Mouse (Mus musculus): ENCODE data around the gene Wdr74. TPM values are rescaled to one million over a fixed set of nuclear protein-coding genes. Genes with fewer than 3 reads are reported as not detected.
A peak's percentile ranks its signal among the peaks of the same experiment; 100 is the strongest.
"Not testable (repeated sequence)": the region's sequence is repeated elsewhere in the genome, so short reads cannot be mapped to it uniquely, and the experiment has no call there.

Wdr74 gene
- polyA plus RNA-seq, 1 experiment from 2014 or later = 83.5 TPM

DNA sequence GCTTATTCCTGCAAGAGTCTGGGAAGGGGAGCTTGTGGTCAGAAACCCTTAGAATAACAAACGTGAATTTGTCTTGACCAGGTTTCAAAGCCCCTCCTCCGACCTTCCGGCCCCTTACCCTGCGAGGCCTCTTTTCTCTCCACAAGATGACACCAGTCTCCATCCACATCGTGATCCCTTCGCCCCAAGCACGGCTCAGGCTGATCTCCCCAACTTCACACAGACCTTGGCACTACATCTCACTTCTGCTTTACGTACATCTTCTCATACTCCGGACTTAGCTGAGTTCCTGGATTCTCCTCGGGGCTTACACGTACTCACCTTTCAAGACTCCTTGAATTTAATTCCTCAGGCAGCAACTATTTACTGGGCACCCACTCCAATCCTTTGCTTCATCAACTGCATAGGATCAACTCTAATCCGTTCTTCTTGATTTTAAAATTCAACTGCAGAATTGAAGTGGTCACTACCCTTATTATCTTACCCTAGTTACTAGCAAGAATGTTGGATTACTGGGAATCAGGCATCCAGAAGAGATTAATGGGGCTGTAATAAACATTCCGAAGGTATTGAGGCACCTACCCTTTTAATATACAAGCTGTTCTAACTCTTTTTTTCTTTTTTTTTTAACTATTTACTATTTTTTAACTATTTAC lies 21.5 kb upstream of the Wdr74 start:
- H3K27ac ChIP-seq (ENCODE audit: low read length) = peak overlapping the region; percentile 94
- 0 out of 2 replicates have a peak, but pooled peaks have one; percentile 0 for ATAC-seq (ENCODE audit: insufficient read depth, low FRiP score)
- peak overlapping the region; percentile 76 for H3K4me2 ChIP-seq (ENCODE audit: low read depth, low read length)
- H3K9me3 ChIP-seq (replicated peaks; ENCODE audit: control insufficient read depth, low read length) = no peaks in the 10 kb centered on the region
- peaks cover 26% of the 10 kb centered on the region for H3K4me1 ChIP-seq (ENCODE audit: control insufficient read depth, insufficient read depth, low read length)
- WGBS = 7% methylated on average over 13 of the region's 13 CpGs
- no peaks in the 10 kb centered on the region for H3K27me3 ChIP-seq (ENCODE audit: control insufficient read depth, insufficient read depth, low read length)
- peak overlapping the region; percentile 91 for H3K9ac ChIP-seq (ENCODE audit: low read length)
- peak overlapping the region; percentile 85 for H3K4me3 ChIP-seq (replicated peaks; ENCODE audit: low read length)
- peaks cover 8% of the 10 kb centered on the region; the same call in 1 of the 2 replicates for H3K36me3 ChIP-seq (ENCODE audit: control insufficient read depth, insufficient read depth, low read length)

DNA sequence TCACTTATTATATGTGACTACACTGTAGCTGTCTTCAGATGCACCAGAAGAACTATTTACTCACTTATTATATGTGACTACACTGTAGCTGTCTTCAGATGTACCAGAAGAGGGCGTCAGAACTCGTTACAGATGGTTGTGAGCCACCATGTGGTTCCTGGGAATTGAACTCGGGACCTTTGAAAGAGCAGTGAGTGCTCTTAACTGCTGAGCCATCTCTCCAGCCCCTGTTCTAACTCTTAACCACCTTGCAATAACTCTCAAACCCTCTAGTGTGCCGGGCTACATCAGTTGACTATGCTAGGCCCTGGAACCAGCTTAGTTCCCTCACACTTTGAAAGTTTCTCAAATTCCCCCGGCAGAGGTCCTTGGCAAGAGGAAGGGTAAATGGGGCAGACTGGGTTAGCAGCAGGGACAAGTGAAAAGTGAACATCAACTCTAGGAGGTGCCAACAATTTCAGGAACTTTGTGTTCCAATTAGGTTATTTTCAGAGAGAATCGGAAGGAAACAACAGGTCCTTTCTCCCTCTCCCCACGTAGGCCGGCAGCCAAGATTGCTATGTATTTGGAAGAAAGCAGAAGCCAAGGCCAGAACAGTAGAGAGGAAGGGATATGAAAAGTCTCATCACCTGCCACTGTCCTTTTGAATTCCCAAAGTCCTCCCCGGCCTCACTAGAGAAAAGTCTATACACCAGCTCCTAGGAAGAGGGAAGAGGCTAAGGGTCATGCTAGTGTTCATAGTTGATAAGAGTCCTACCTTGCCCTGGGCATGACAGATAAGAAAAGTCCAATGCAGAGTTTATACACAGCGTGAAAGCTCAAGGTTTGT lies 20.8 kb upstream of the Wdr74 start:
- H3K27ac ChIP-seq (ENCODE audit: low read length) = no peak overlapping the region
- WGBS = 68% methylated on average over 10 of the region's 10 CpGs

DNA sequence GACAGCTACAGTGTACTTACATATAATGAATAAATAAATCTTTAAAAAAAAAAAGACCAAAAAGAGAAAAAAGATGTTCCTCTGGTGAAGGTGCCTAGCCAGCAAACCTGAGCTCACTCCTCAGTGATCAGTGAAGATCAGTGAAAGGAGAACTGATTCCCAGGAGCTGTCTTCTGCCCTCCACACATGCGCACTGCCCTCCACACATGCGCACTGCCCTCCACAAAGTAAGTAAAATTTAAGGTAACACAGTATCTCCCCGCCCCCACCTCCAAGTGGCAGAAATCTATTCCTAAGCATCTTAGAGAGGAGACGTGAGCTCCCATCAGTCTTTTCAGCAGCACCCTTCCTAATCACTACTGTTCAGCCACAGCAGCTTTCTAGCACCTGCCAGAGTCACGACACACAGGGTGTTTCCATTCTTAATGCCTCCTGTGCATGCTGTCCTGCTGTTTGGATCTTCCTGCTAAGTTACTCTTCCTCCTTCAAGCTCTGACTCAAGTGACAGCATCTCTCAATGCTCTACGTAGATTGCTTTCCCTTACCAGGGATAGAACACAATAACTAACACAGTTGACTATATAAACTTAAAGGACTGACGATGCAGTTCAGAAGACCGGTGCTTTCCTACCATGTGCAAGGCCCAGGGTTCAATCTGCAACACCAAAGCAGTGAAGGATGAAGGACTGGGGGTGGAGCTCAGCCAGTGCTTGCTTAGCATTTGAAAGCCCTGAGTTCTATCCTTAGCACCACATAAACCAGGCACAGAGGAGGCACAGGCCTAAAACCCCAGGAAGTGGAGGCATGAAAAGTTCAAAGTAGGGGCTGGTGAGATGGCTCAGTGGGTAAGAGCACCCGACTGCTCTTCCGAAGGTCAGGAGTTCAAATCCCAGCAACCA lies 19.5 kb upstream of the Wdr74 start:
- no peak overlapping the region for H3K9ac ChIP-seq (ENCODE audit: low read length)
- no peak overlapping the region for H3K27ac ChIP-seq (ENCODE audit: low read length)
- H3K4me2 ChIP-seq (ENCODE audit: low read depth, low read length) = no peak overlapping the region
- no peaks in the 10 kb centered on the region for H3K27me3 ChIP-seq (ENCODE audit: control insufficient read depth, insufficient read depth, low read length)
- H3K36me3 ChIP-seq (ENCODE audit: control insufficient read depth, insufficient read depth, low read length) = 0 out of 2 replicates have a peak, but pooled peaks cover under 1% of the 10 kb centered on the region
- H3K4me3 ChIP-seq (replicated peaks; ENCODE audit: low read length) = no peak overlapping the region
- ATAC-seq (ENCODE audit: insufficient read depth, low FRiP score) = no peak
- no peaks in the 10 kb centered on the region for H3K9me3 ChIP-seq (replicated peaks; ENCODE audit: control insufficient read depth, low read length)
- WGBS = 77% methylated on average over 10 of the region's 10 CpGs
- H3K4me1 ChIP-seq (ENCODE audit: control insufficient read depth, insufficient read depth, low read length) = peaks cover 16% of the 10 kb centered on the region

More for the DNA sequence above, 20.8 kb upstream of the Wdr74 start:
- H3K4me2 ChIP-seq (ENCODE audit: low read depth, low read length) = no peak overlapping the region
- no peaks in the 10 kb centered on the region for H3K9me3 ChIP-seq (replicated peaks; ENCODE audit: control insufficient read depth, low read length)
- no peaks in the 10 kb centered on the region for H3K27me3 ChIP-seq (ENCODE audit: control insufficient read depth, insufficient read depth, low read length)
- no peak for ATAC-seq (ENCODE audit: insufficient read depth, low FRiP score)
- H3K36me3 ChIP-seq (ENCODE audit: control insufficient read depth, insufficient read depth, low read length) = 0 out of 2 replicates have a peak, but pooled peaks cover 7% of the 10 kb centered on the region
- H3K4me1 ChIP-seq (ENCODE audit: control insufficient read depth, insufficient read depth, low read length) = peaks cover 26% of the 10 kb centered on the region
- H3K4me3 ChIP-seq (replicated peaks; ENCODE audit: low read length) = no peak overlapping the region
- no peak overlapping the region for H3K9ac ChIP-seq (ENCODE audit: low read length)

DNA sequence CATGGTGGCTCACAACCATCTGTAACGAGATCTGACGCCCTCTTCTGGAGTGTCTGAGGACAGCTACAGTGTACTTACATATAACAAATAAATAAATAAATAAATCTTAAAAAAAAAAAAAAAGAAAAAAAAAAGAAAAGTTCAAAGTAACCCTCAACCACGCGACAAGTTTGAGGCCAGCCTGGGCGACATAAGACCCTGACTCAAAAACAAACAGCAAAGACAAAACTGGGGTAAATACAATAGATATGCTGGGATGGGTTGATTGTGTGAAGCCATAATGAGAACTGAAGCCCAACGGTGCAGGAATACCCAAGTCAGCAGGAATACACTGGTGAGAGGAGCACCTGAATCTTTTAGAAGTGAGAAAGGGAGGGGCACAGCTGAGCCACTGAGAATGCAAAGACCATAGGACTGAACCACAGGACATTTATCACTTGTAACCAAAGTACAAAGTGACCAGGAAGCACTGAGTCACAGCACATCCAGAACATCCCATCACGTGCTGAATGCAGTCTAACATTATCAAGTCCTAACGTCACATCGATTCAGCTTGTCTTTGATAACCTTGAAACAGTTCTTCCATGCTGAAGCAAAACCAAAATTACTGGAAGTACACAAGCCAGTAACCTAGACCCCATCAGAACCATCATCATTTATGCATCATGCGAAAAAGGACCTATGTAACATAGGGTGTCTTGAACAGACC lies 18.7 kb upstream of the Wdr74 start:
- no peaks in the 10 kb centered on the region for H3K27me3 ChIP-seq (ENCODE audit: control insufficient read depth, insufficient read depth, low read length)
- ATAC-seq (ENCODE audit: insufficient read depth, low FRiP score) = no peak
- H3K9ac ChIP-seq (ENCODE audit: low read length) = no peak overlapping the region
- H3K9me3 ChIP-seq (replicated peaks; ENCODE audit: control insufficient read depth, low read length) = no peaks in the 10 kb centered on the region
- 77% methylated on average over 8 of the region's 10 CpGs for WGBS
- peaks cover 16% of the 10 kb centered on the region for H3K4me1 ChIP-seq (ENCODE audit: control insufficient read depth, insufficient read depth, low read length)
- no peak overlapping the region for H3K27ac ChIP-seq (ENCODE audit: low read length)
- no peaks in the 10 kb centered on the region for H3K36me3 ChIP-seq (ENCODE audit: control insufficient read depth, insufficient read depth, low read length)
- no peak overlapping the region for H3K4me2 ChIP-seq (ENCODE audit: low read depth, low read length)
- H3K4me3 ChIP-seq (replicated peaks; ENCODE audit: low read length) = no peak overlapping the region

DNA sequence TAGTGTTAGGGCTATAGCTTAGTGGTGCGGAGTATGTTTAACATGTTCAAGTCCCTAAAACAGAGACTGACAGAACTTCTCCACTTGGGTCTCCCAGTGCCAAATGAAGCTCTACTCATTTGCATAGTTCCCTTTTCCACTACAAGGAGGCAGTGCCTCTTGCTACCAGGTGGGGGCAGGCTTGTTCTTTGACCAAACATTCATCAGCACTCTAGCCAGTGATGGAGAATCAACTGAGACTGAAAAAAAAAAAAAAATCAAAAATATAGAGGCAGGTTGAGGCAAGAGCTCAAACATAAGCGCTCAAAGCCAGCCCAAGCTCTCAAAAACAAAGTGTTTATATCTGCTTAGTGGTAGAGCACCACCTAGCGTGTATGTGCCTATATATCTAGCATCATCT lies 17.3 kb upstream of the Wdr74 start:
- Histone ChIP-seq H3K4me2 (ENCODE audit: low read depth, low read length) (no peak overlapping the region), H3K36me3 (ENCODE audit: control insufficient read depth, insufficient read depth, low read length) (no peaks in the 10 kb centered on the region), H3K4me1 (ENCODE audit: control insufficient read depth, insufficient read depth, low read length) (peaks cover 16% of the 10 kb centered on the region)

DNA sequence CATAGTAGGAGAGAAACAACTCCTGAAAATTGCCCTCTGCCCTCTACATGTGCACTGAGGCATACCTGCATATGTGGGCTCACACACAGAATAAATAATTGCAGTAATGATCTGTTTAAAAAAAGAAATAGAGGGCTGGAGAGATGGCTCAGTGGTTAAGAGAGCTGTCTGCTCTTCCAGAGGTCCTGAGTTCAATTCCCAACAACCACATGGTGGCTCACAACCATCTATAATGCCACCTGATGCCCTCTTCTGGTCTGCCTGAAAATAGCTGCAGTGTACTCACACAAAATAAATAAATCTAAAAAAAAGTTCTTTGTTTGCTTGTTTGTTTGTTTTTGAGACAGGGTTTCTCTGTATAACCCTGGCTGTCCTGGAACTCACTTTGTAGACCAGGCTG lies 16.6 kb upstream of the Wdr74 start:
- not testable (repeated sequence) for H3K36me3 ChIP-seq (ENCODE audit: control insufficient read depth, insufficient read depth, low read length); H3K27me3 ChIP-seq (ENCODE audit: control insufficient read depth, insufficient read depth, low read length); H3K27ac ChIP-seq (ENCODE audit: low read length); H3K9ac ChIP-seq (ENCODE audit: low read length); H3K4me3 ChIP-seq (replicated peaks; ENCODE audit: low read length); H3K9me3 ChIP-seq (replicated peaks; ENCODE audit: control insufficient read depth, low read length); ATAC-seq (ENCODE audit: insufficient read depth, low FRiP score); H3K4me2 ChIP-seq (ENCODE audit: low read depth, low read length)
- H3K4me1 ChIP-seq (ENCODE audit: control insufficient read depth, insufficient read depth, low read length) = peaks cover 14% of the 10 kb centered on the region

More for the DNA sequence above, 17.3 kb upstream of the Wdr74 start:
- H3K27me3 ChIP-seq (ENCODE audit: control insufficient read depth, insufficient read depth, low read length) = no peaks in the 10 kb centered on the region
- H3K9ac ChIP-seq (ENCODE audit: low read length) = no peak overlapping the region
- no peaks in the 10 kb centered on the region for H3K9me3 ChIP-seq (replicated peaks; ENCODE audit: control insufficient read depth, low read length)
- H3K27ac ChIP-seq (ENCODE audit: low read length) = no peak overlapping the region
- 64% methylated on average over 3 of the region's 3 CpGs for WGBS
- no peak overlapping the region for H3K4me3 ChIP-seq (replicated peaks; ENCODE audit: low read length)
- ATAC-seq (ENCODE audit: insufficient read depth, low FRiP score) = no peak

DNA sequence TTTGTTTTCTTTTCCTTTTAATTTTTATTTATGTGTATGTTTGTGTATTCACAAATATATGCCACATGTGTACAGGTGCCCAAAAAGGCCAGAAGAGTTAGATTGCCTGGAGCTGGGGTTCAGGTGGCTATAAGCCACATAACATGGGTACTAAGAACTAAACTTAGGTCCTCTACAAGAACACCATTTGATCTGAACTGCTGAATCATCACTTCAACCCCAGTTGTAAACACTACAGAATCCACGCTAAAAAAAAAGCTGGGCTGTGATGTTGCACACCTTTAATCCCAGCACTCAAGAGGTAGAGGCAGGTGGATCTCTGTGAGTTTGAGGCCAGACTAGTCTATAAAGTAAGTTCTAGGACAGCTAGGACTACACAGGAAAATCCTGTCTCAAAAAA lies 14.2 kb upstream of the Wdr74 start:
- Histone ChIP-seq H3K9me3 (replicated peaks; ENCODE audit: control insufficient read depth, low read length) (no peaks in the 10 kb centered on the region), H3K4me2 (ENCODE audit: low read depth, low read length) (peak overlapping the region; percentile 83), H3K4me1 (ENCODE audit: control insufficient read depth, insufficient read depth, low read length) (peaks cover 23% of the 10 kb centered on the region), H3K9ac (ENCODE audit: low read length) (no peak overlapping the region), H3K27ac (ENCODE audit: low read length) (no peak overlapping the region), H3K36me3 (ENCODE audit: control insufficient read depth, insufficient read depth, low read length) (peaks cover 21% of the 10 kb centered on the region), H3K27me3 (ENCODE audit: control insufficient read depth, insufficient read depth, low read length) (no peaks in the 10 kb centered on the region), H3K4me3 (replicated peaks; ENCODE audit: low read length) (no peak overlapping the region)
- 59% methylated on average over 1 of the region's 1 CpGs for WGBS
- no peak for ATAC-seq (ENCODE audit: insufficient read depth, low FRiP score)

DNA sequence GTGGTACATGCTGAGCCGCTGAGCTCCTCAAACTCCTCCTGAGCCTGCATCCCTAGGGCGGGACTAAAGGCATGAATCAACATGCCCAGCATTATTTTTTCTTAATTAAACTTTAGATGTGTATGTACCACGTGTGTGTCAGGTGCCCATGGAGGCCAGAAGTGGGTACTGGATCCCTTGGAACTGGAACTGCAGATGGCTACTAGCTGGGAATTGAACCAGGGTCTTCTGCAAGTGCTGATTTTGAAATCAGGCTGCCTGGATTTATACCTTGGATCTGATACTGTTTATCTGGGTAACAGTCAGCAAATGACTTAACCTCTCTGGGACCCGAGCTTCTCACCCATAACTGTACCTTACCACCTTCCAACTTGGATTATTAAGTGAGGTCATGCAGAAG lies 13.6 kb upstream of the Wdr74 start:
- Histone ChIP-seq H3K9me3 (replicated peaks; ENCODE audit: control insufficient read depth, low read length) (no peaks in the 10 kb centered on the region), H3K27me3 (ENCODE audit: control insufficient read depth, insufficient read depth, low read length) (no peaks in the 10 kb centered on the region), H3K4me3 (replicated peaks; ENCODE audit: low read length) (peak overlapping the region; percentile 97), H3K9ac (ENCODE audit: low read length) (peak overlapping the region; percentile 97), H3K27ac (ENCODE audit: low read length) (peak overlapping the region; percentile 100; the same call in 1 of the 2 replicates), H3K36me3 (ENCODE audit: control insufficient read depth, insufficient read depth, low read length) (peaks cover 26% of the 10 kb centered on the region), H3K4me2 (ENCODE audit: low read depth, low read length) (peak overlapping the region; percentile 83), H3K4me1 (ENCODE audit: control insufficient read depth, insufficient read depth, low read length) (peaks cover 23% of the 10 kb centered on the region)
- WGBS = 48% methylated on average over 4 of the region's 4 CpGs
- ATAC-seq (ENCODE audit: insufficient read depth, low FRiP score) = no peak
